Mouse (Mus musculus) heart, postnatal 0 days (tissue): ENCODE data around the gene Ttc4.

Experiments used
- CTCF ChIP-seq: IDR thresholded peaks from 2 replicates; pipeline ENCODE4 v1.5.1; 2016; ENCODE audit warnings: antibody characterized with exemption, control low read depth, low read depth
- EP300 ChIP-seq: IDR thresholded peaks from 2 replicates; pipeline ENCODE4 v1.6.1; 2016; ENCODE audit warnings: antibody characterized with exemption, low read depth

DNA sequence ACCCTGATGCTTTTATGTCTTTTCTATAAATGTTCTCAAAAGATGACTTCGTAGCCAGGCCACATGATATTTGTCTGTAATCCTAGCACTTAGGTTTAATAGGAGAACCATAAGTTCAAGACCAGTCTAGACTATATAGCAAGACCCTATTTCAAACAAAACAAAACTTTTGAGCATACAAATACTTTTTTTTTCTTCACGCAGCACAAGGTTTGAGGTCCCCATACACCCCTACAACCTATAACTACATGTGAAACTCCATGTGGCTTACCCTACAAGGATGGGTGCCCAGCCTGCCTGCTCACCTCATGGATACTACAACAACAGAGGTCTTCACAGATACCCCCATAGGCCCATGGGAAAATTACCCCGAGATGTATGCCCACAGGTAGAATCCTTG lies 408 bp upstream of the Ttc4 start:
- TF ChIP-seq EP300 (no peak), CTCF (no peak)
